Mouse (Mus musculus) MEL (cell line): ENCODE data around the gene Zfp91. TPM values are rescaled to one million over a fixed set of nuclear protein-coding genes. Genes with fewer than 3 reads are reported as not detected.

Experiments used
- DNase-seq: peaks from one replicate; pipeline ENCODE4 v3.0.0; 2011; ENCODE audit warnings: low read depth, low spot score
- H3K27ac ChIP-seq: 2 replicates; pipeline ENCODE4 v1.5.1; 2012; ENCODE audit warnings: low read depth, mild to moderate bottlenecking, control low read depth, low read length, moderate library complexity; ENCODE audit not compliant: control insufficient read depth
- H3K27me3 ChIP-seq, 2 experiments: fragments of 150-350 bp in 1 of 2; sonication (generic) in 1 of 2; 2 replicates each; pipeline ENCODE4 v1.6.1; 2012; ENCODE audit warnings: low read length in 2 of 2, mild to moderate bottlenecking in 2 of 2, improper control_type of control experiment in 1 of 2, moderate library complexity in 1 of 2; ENCODE audit not compliant: insufficient read depth in 2 of 2, control insufficient read depth in 1 of 2
- H3K36me3 ChIP-seq, 2 experiments: 2 replicates each; pipeline ENCODE4 v1.6.1; 2012 to 2014; ENCODE audit warnings: low read length in 2 of 2, improper control_type of control experiment in 1 of 2, inconsistent platforms in 1 of 2, mild to moderate bottlenecking in 1 of 2; ENCODE audit not compliant: insufficient read depth in 2 of 2, control insufficient read depth in 1 of 2
- H3K4me1 ChIP-seq, 2 experiments: fragments of 150-350 bp in 1 of 2; sonication (generic) in 1 of 2; 2 replicates each; pipeline ENCODE4 v1.6.1; 2012; ENCODE audit warnings: low read length in 2 of 2, improper control_type of control experiment in 1 of 2, mild to moderate bottlenecking in 1 of 2; ENCODE audit not compliant: insufficient read depth in 2 of 2, control insufficient read depth in 1 of 2
- H3K4me3 ChIP-seq, 2 experiments: fragments of 150-350 bp in 1 of 2; sonication (generic) in 1 of 2; 2 replicates each; pipeline ENCODE4 v1.5.1; 2012; ENCODE audit warnings: low read depth in 2 of 2, low read length in 2 of 2, mild to moderate bottlenecking in 2 of 2, moderate library complexity in 2 of 2, control low read depth in 1 of 2, improper control_type of control experiment in 1 of 2; ENCODE audit not compliant: control insufficient read depth in 1 of 2, insufficient read depth in 1 of 2
- H3K79me2 ChIP-seq: 2 replicates; pipeline ENCODE4 v1.6.1; 2012; ENCODE audit warnings: mild to moderate bottlenecking, low read length, moderate library complexity; ENCODE audit not compliant: control insufficient read depth, poor library complexity, insufficient read depth
- H3K9ac ChIP-seq: 2 replicates; pipeline ENCODE4 v1.6.1; 2012; ENCODE audit warnings: low read depth, mild to moderate bottlenecking, control low read depth, low read length, moderate library complexity; ENCODE audit not compliant: control insufficient read depth, poor library complexity, severe bottlenecking
- H3K9me3 ChIP-seq: fragments of 150-350 bp; sonication (generic); replicated peaks from 2 replicates; pipeline ENCODE4 v1.6.1; 2012; ENCODE audit warnings: mild to moderate bottlenecking, low read length, improper control_type of control experiment, moderate library complexity; ENCODE audit not compliant: insufficient read depth
- CHD1 ChIP-seq: IDR thresholded peaks from 2 replicates; pipeline ENCODE4 v1.6.1; 2012; ENCODE audit warnings: low read depth, mild to moderate bottlenecking, inconsistent platforms, low read length, improper control_type of control experiment
- CHD2 ChIP-seq: IDR thresholded peaks from 2 replicates; pipeline ENCODE4 v1.6.1; 2011; ENCODE audit warnings: low read length, improper control_type of control experiment
- CTCF ChIP-seq, 3 experiments: IDR thresholded peaks in 2 of 3; conservative IDR thresholded peaks in 1 of 3; 2 replicates each; pipeline ENCODE4 v1.5.1; 2011 to 2012; ENCODE audit warnings: low read length in 3 of 3, low read depth in 2 of 3, mild to moderate bottlenecking in 2 of 3, improper control_type of control experiment in 1 of 3, inconsistent platforms in 1 of 3, mixed read lengths in 1 of 3, moderate library complexity in 1 of 3; ENCODE audit not compliant: control insufficient read depth in 1 of 3, insufficient read depth in 1 of 3, poor library complexity in 1 of 3, severe bottlenecking in 1 of 3
- E2F4 ChIP-seq: IDR thresholded peaks from 2 replicates; pipeline ENCODE4 v1.6.1; 2011; ENCODE audit warnings: low read depth, low read length, improper control_type of control experiment, borderline replicate concordance
- EP300 ChIP-seq, 2 experiments: IDR thresholded peaks; 2 replicates each; pipeline ENCODE4 v1.6.1; 2011; ENCODE audit warnings: improper control_type of control experiment in 2 of 2, low read length in 2 of 2, low read depth in 1 of 2, mild to moderate bottlenecking in 1 of 2
- ETS1 ChIP-seq: IDR thresholded peaks from 2 replicates; pipeline ENCODE4 v1.6.1; 2012; ENCODE audit warnings: low read depth, mild to moderate bottlenecking, inconsistent platforms, low read length, improper control_type of control experiment, moderate library complexity
- MAFK ChIP-seq: IDR thresholded peaks from 2 replicates; pipeline ENCODE4 v1.6.1; 2011; ENCODE audit warnings: low read depth, mild to moderate bottlenecking, low read length, improper control_type of control experiment, borderline replicate concordance
- MAX ChIP-seq: IDR thresholded peaks from 2 replicates; pipeline ENCODE4 v1.6.1; 2011; ENCODE audit warnings: low read length, improper control_type of control experiment
- MAZ ChIP-seq: IDR thresholded peaks from 2 replicates; pipeline ENCODE4 v1.6.1; 2012; ENCODE audit warnings: low read depth, mild to moderate bottlenecking, inconsistent platforms, low read length, improper control_type of control experiment
- MYC ChIP-seq: IDR thresholded peaks from 2 replicates; pipeline ENCODE4 v1.6.1; 2011; ENCODE audit warnings: low read depth, mild to moderate bottlenecking, low read length, improper control_type of control experiment, moderate library complexity
- NELFE ChIP-seq: IDR thresholded peaks from 2 replicates; pipeline ENCODE4 v1.6.1; 2011; ENCODE audit warnings: low read depth, low read length, improper control_type of control experiment
- POLR2A ChIP-seq, 2 experiments: IDR thresholded peaks; 2 replicates each; pipeline ENCODE4 v1.6.1; 2011 to 2012; ENCODE audit warnings: low read length in 2 of 2, mild to moderate bottlenecking in 2 of 2, control low read depth in 1 of 2, improper control_type of control experiment in 1 of 2, low read depth in 1 of 2, moderate library complexity in 1 of 2; ENCODE audit not compliant: control insufficient read depth in 1 of 2, insufficient read depth in 1 of 2, poor library complexity in 1 of 2
- POLR2AphosphoS2 ChIP-seq: IDR thresholded peaks from 2 replicates; pipeline ENCODE4 v1.6.1; 2011; ENCODE audit warnings: low read length, improper control_type of control experiment
- RAD21 ChIP-seq: IDR thresholded peaks from 2 replicates; pipeline ENCODE4 v1.6.1; 2011; ENCODE audit warnings: mild to moderate bottlenecking, low read depth, low read length, improper control_type of control experiment
- SIN3A ChIP-seq: IDR thresholded peaks from 2 replicates; pipeline ENCODE4 v1.6.1; 2012; ENCODE audit warnings: low read length, improper control_type of control experiment, inconsistent platforms
- SMC3 ChIP-seq: IDR thresholded peaks from 2 replicates; pipeline ENCODE4 v1.6.1; 2011; ENCODE audit warnings: low read depth, low read length, improper control_type of control experiment
- TBP ChIP-seq: IDR thresholded peaks from 2 replicates; pipeline ENCODE4 v1.8.0; 2011; ENCODE audit warnings: low read depth, low read length, improper control_type of control experiment
- TCF12 ChIP-seq: IDR thresholded peaks from 2 replicates; pipeline ENCODE4 v1.6.1; 2014; ENCODE audit warnings: low read depth, mild to moderate bottlenecking, inconsistent platforms, low read length, improper control_type of control experiment, moderate library complexity
- ZC3H11A ChIP-seq: IDR thresholded peaks from 2 replicates; pipeline ENCODE4 v1.6.1; 2012; ENCODE audit warnings: low read depth, mild to moderate bottlenecking, inconsistent platforms, low read length, improper control_type of control experiment
- ZMIZ1 ChIP-seq: IDR thresholded peaks from 2 replicates; pipeline ENCODE4 v1.6.1; 2012; ENCODE audit warnings: low read depth, mild to moderate bottlenecking, inconsistent platforms, low read length, improper control_type of control experiment, moderate library complexity
- ZNF384 ChIP-seq: IDR thresholded peaks from 2 replicates; pipeline ENCODE4 v1.6.1; 2012; ENCODE audit warnings: low read depth, mild to moderate bottlenecking, inconsistent platforms, low read length, improper control_type of control experiment
- polyA plus RNA-seq, 2 experiments: library from polyadenylated mRNA; stranded (reverse) in 1 of 2; unstranded in 1 of 2; fragments of >175 nt in 1 of 2; fragments of >200 nt in 1 of 2; gene quantifications; 2 replicates each; pipeline versions ENCODE4 v1.2.1 to v1.2.4; 2012; ENCODE audit warnings: low replicate concordance in 2 of 2, low read depth in 1 of 2; ENCODE audit not compliant: insufficient read length in 2 of 2, insufficient read depth in 1 of 2, missing spikeins in 1 of 2
- total RNA-seq: library from RNA; depleted of rRNA; stranded (reverse); fragments of 300-350 nt; gene quantifications from 2 replicates; pipeline ENCODE4 v1.2.3, GENCODE M21; 2012

The Zfp91 gene
- total and polyA plus RNA-seq, 3 experiments: 32.3 to 148 (median 51.7) TPM

DNA sequence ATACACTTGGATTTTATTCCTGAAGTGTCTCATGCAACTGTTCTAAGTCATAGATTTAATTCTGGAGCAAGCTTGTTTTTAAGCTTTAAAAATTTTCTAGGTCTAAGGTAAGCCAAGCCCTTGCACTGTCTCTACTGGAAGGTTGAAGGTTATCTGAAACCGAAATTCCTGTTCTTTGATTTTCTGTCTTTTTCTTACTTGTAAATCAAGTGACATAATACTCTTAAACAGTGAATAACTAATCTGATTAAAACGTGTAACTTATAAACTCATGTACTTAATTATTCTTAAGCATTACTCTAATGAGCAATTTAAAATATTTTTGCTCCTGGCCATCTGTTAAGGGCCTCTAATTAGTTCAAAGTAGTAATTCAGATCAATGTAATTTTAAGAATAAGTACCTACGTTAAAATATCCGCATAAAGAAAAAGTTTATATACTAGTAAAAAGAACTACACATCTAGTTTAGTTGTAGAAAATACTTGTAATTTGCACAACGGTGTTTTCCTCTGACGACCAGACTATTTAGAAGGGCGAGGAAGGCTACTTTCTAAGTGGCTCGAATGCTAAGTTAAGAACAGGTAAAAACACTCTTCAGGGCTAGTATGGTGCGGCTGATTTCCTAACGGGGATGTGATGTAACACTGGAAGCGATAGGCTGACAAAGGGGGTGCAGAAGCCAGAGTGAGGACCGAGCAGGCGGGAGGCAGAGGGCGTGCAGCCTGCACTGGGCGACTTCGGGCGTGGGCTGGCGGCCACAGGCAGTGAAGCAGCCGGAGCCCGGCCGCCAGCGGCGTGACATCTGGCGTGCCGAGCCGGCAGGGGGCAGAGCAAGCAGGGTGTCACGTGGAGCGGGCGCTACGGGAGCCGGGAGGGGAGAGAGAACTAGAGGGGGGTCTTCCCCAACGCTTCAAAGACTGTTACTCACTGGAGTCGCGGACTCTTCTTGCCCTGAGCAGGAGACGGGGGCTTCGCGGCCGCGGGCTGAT, 1.6 kb downstream of the Zfp91 start (continued):
- TF ChIP-seq E2F4 (no peak), TBP (peak; percentile 48; the same call in 1 of the 2 replicates), ETS1 (peak; percentile 52; the same call in 1 of the 2 replicates), SMC3 (peak; percentile 26; the same call in 1 of the 2 replicates), EP300 (IDR thresholded peaks at IDR 0.05; ENCODE audit: low read depth in 1 of 2, low read length in 2 of 2) (0 out of 4 replicates have a peak, but pooled peaks of 1 of the 2 experiments have one; percentile 19), TCF12 (peak; percentile 46; the same call in 1 of the 2 replicates), MAFK (no peak), MAZ (peak; percentile 71; the same call in 1 of the 2 replicates), RAD21 (no peak), POLR2AphosphoS2 (no peak; the same call in 1 of the 2 replicates), CTCF (IDR thresholded peaks at IDR 0.05 in 2 of 3, conservative IDR thresholded peaks at IDR 0.05 in 1 of 3; ENCODE audit: control insufficient read depth in 1 of 3, insufficient read depth in 1 of 3, low read depth in 2 of 3, low read length in 3 of 3, poor library complexity in 1 of 3, severe bottlenecking in 1 of 3) (peak in 2 of 3 experiments; percentile 46 to 64; a peak in 5 of 6 replicates), POLR2A (IDR thresholded peaks at IDR 0.05; ENCODE audit: control insufficient read depth in 1 of 2, insufficient read depth in 1 of 2, low read depth in 1 of 2, low read length in 2 of 2, poor library complexity in 1 of 2) (peak in 1 of 2 experiments; percentile 53; a peak in 1 of 4 replicates), ZMIZ1 (peak; percentile 14; the same call in 1 of the 2 replicates), ZNF384 (no peak), NELFE (peak; percentile 42; the same call in 1 of the 2 replicates), ZC3H11A (no peak), MAX (peak; percentile 94)

DNA sequence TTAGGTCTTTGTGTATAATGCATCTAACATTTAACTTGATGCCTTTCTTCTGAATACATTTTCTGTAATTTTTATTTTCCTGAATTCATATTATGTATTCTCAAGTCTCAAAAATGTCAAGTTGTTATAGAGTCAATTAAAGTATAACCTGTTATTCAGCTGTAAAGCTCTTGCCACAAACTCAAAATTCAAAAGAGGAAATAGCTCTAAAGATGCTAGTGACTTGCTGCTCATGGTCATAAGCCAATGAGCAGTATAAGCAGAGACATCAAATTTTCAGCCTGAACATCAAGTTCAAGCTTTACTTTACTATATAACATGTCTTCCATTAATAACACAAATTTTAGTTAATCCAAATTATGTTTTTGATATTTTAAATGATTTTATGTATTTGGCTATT, 3.6 kb downstream of the Zfp91 start:
- peak; percentile 55 for DNase-seq
- no peaks in the 10 kb centered on the region for H3K9me3 ChIP-seq
- H3K27me3 ChIP-seq: no peaks in the 10 kb centered on the region
- no peak overlapping the region for H3K27ac ChIP-seq
- TF ChIP-seq MYC (no peak), CHD2 (no peak), CHD1 (peak; percentile 64; the same call in 1 of the 2 replicates), SIN3A (0 out of 2 replicates have a peak, but pooled peaks have one; percentile 21)
- TF ChIP-seq, all 39 proteins: peak for 2
- Histone ChIP-seq H3K79me2 (peaks cover 41% of the 10 kb centered on the region), H3K9ac (no peak overlapping the region), H3K4me1 (peaks cover 3% of the 10 kb centered on the region in 2 experiments; a peak in 3 of 4 replicates), H3K36me3 (peaks cover 14 to 29% of the 10 kb centered on the region in 2 experiments), H3K4me3 (peak overlapping the region in 1 of 2 experiments; percentile 92; a peak in 2 of 4 replicates)
